Mouse (Mus musculus) limb, embryonic 14.5 days (tissue): ENCODE results near the gene Hcn4. TPM values are rescaled to one million over a fixed set of nuclear protein-coding genes. Genes with fewer than 3 reads are reported as not detected.

Experiments used
- ATAC-seq: fragments of 200-750 bp; cut with Nextera tagmentation; 2 replicates; pipeline ENCODE4 v1.8.0; 2017; ENCODE audit warnings: low read depth, moderate number of reproducible peaks, moderate TSS enrichment; ENCODE audit not compliant: low FRiP score
- DNase-seq: peaks from one replicate; pipeline ENCODE4 v3.0.0-alpha.2; 2015; ENCODE audit warnings: low spot score
- H3K27ac ChIP-seq: fragments of 300-500 bp; sonication (generic); replicated peaks from 2 replicates; pipeline ENCODE4 v1.5.1; 2014; ENCODE audit warnings: low read depth, mild to moderate bottlenecking, low read length, moderate library complexity, mixed read lengths
- H3K27me3 ChIP-seq: fragments of 300-500 bp; sonication (generic); 2 replicates; pipeline ENCODE4 v1.6.1; 2014; ENCODE audit warnings: low read length, mixed read lengths; ENCODE audit not compliant: control insufficient read depth, insufficient read depth
- H3K36me3 ChIP-seq: fragments of 300-500 bp; sonication (generic); 2 replicates; pipeline ENCODE4 v1.6.1; 2014; ENCODE audit warnings: mild to moderate bottlenecking, low read length, moderate library complexity, mixed read lengths; ENCODE audit not compliant: control insufficient read depth, insufficient read depth
- H3K4me1 ChIP-seq: fragments of 300-500 bp; sonication (generic); 2 replicates; pipeline ENCODE4 v1.6.1; 2014; ENCODE audit warnings: antibody characterized with exemption, low read length, mixed read lengths; ENCODE audit not compliant: control insufficient read depth, insufficient read depth
- H3K4me2 ChIP-seq: fragments of 300-500 bp; sonication (generic); replicated peaks from 2 replicates; pipeline ENCODE4 v1.6.1; 2014; ENCODE audit warnings: low read depth, mild to moderate bottlenecking, low read length, moderate library complexity; ENCODE audit not compliant: severe bottlenecking
- H3K4me3 ChIP-seq: fragments of 300-500 bp; sonication (generic); replicated peaks from 2 replicates; pipeline ENCODE4 v1.5.1; 2014; ENCODE audit warnings: low read length
- H3K9ac ChIP-seq: fragments of 300-500 bp; sonication (generic); 2 replicates; pipeline ENCODE4 v1.6.1; 2014; ENCODE audit warnings: mild to moderate bottlenecking, low read depth, low read length, moderate library complexity; ENCODE audit not compliant: severe bottlenecking
- H3K9me3 ChIP-seq: fragments of 300-500 bp; sonication (generic); 2 replicates; pipeline ENCODE4 v1.6.1; 2016; ENCODE audit warnings: low read length; ENCODE audit not compliant: control insufficient read depth
- POLR2A ChIP-seq: fragments of 200-500 bp; IDR thresholded peaks from 2 replicates; pipeline ENCODE4 v1.8.0; 2012; ENCODE audit warnings: inconsistent platforms, mild to moderate bottlenecking, moderate library complexity, borderline replicate concordance; ENCODE audit not compliant: insufficient read depth, insufficient read length; ENCODE audit errors: extremely low read depth
- WGBS: fragments of 180-500 bp; shearing (Covaris S2); extraction: QIAGEN DNeasy Blood & Tissue Kit; methylation state at CpG from one replicate; pipeline ENCODE4 v1.1.7; 2014; 5-methylcytosine and 5-hydroxymethylcytosine counted together
- polyA plus RNA-seq, 2 experiments: library from polyadenylated mRNA; depleted of rRNA in 1 of 2; stranded (reverse) in 1 of 2; unstranded in 1 of 2; fragments of >200 nt; fragmentation: Nextera tagmentation in 1 of 2; extraction: Ambion mirVana in 1 of 2; gene quantifications; 2 replicates each; pipeline versions ENCODE4 v1.2.1 to v1.2.3; 2012 to 2014

Hcn4 gene
- polyA plus RNA-seq, 2 experiments: 0.25 to 1.2 TPM

GRCm38 (mm10) chr9:58802294-58802693 is 20.9 kb upstream of the Hcn4 start:
- Histone ChIP-seq H3K9me3 (no peaks in the 10 kb centered on the region), H3K4me1 (peaks cover 6% of the 10 kb centered on the region; the same call in 1 of the 2 replicates), H3K4me2 (no peak overlapping the region), H3K4me3 (no peak overlapping the region), H3K27ac (no peak overlapping the region), H3K36me3 (no peaks in the 10 kb centered on the region), H3K9ac (no peak overlapping the region), H3K27me3 (no peaks in the 10 kb centered on the region)
- TF ChIP-seq POLR2A: no peak
- DNase-seq (no peak), ATAC-seq (no peak)
- 39% methylated on average over 4 of the region's 4 CpGs for WGBS

- ATAC-seq: no peak
- TF ChIP-seq POLR2A: no peak
These were observed 20.4 kb upstream of the Hcn4 start for GRCm38 (mm10) chr9:58802802-58803201.

GRCm38 (mm10) chr9:58805601-58806318 is 17.5 kb upstream of the Hcn4 start:
- Histone ChIP-seq H3K36me3 (no peaks in the 10 kb centered on the region), H3K4me1 (peaks cover 6% of the 10 kb centered on the region; the same call in 1 of the 2 replicates), H3K4me2 (peak overlapping the region; percentile 48), H3K9ac (no peak overlapping the region), H3K4me3 (peak overlapping the region; percentile 15; the same call in 1 of the 2 replicates), H3K9me3 (no peaks in the 10 kb centered on the region), H3K27me3 (no peaks in the 10 kb centered on the region), H3K27ac (no peak overlapping the region)
- no peak for ATAC-seq
- peak; percentile 79 for DNase-seq
- 15% methylated on average over 15 of the region's 15 CpGs for WGBS
- TF ChIP-seq POLR2A: no peak

More at GRCm38 (mm10) chr9:58802802-58803201, 20.4 kb upstream of the Hcn4 start:
- WGBS: 22% methylated on average over 5 of the region's 5 CpGs
- no peak overlapping the region for H3K4me2 ChIP-seq
- H3K27me3 ChIP-seq: no peaks in the 10 kb centered on the region
- no peak overlapping the region for H3K27ac ChIP-seq
- H3K4me3 ChIP-seq: no peak overlapping the region
- H3K9me3 ChIP-seq: no peaks in the 10 kb centered on the region
- DNase-seq: no peak
- peaks cover 6% of the 10 kb centered on the region; the same call in 1 of the 2 replicates for H3K4me1 ChIP-seq
- no peaks in the 10 kb centered on the region for H3K36me3 ChIP-seq
- no peak overlapping the region for H3K9ac ChIP-seq

GRCm38 (mm10) chr9:58811171-58811570 is 12.0 kb upstream of the Hcn4 start:
- Histone ChIP-seq H3K4me2 (no peak overlapping the region), H3K4me3 (no peak overlapping the region), H3K9ac (no peak overlapping the region), H3K4me1 (peaks cover under 1% of the 10 kb centered on the region; the same call in 1 of the 2 replicates), H3K9me3 (no peaks in the 10 kb centered on the region), H3K27me3 (no peaks in the 10 kb centered on the region), H3K27ac (no peak overlapping the region), H3K36me3 (no peaks in the 10 kb centered on the region)
- peak; percentile 17 for DNase-seq
- 20% methylated on average over 3 of the region's 3 CpGs for WGBS
- no peak for ATAC-seq
- no peak for TF ChIP-seq POLR2A

- Histone ChIP-seq H3K36me3 (no peaks in the 10 kb centered on the region), H3K27ac (no peak overlapping the region), H3K4me1 (no peaks in the 10 kb centered on the region), H3K4me3 (no peak overlapping the region), H3K9ac (no peak overlapping the region), H3K27me3 (peaks cover 2% of the 10 kb centered on the region; the same call in 1 of the 2 replicates), H3K9me3 (no peaks in the 10 kb centered on the region), H3K4me2 (no peak overlapping the region)
- no peak for ATAC-seq
- WGBS: 47% methylated on average over 15 of the region's 15 CpGs
- DNase-seq: no peak
- no peak for TF ChIP-seq POLR2A
These were observed 7.5 kb upstream of the Hcn4 start for GRCm38 (mm10) chr9:58815552-58816260.
